Mouse (Mus musculus) Muller cell, postnatal 12 days (primary cell): ENCODE data around the gene Olfr127.
"Not testable (repeated sequence)": the region's sequence is repeated elsewhere in the genome, so short reads cannot be mapped to it uniquely, and the experiment has no call there.

Experiments used
- DNase-seq: peaks from one replicate; pipeline ENCODE4 v3.0.0-alpha.2; 2015; ENCODE audit errors: inconsistent ontology term

Gene Olfr127

GRCm38 (mm10) chr17:37900137-37900536, at the start of gene Olfr127:
Gene Olfr127 (plus strand): TSS chr17:37900437.
- DNase-seq, result no peak

GRCm38 (mm10) chr17:37863901-37864300, 36.3 kb upstream of the Olfr127 start:
- DNase-seq, result no peak

- no peak for DNase-seq
Observed at GRCm38 (mm10) chr17:37869676-37870205, 30.5 kb upstream of the Olfr127 start.

- DNase-seq, result no peak
Observed at GRCm38 (mm10) chr17:37873830-37874229, 26.4 kb upstream of the Olfr127 start.

GRCm38 (mm10) chr17:37906821-37907220, 6.6 kb downstream of the Olfr127 start:
- DNase-seq, result not testable (repeated sequence)

- DNase-seq, result no peak
Observed at GRCm38 (mm10) chr17:37920248-37920647, 20.0 kb downstream of the Olfr127 start, which contains the start of gene Olfr128. Gene Olfr128 (plus strand): TSS chr17:37920548.

GRCm38 (mm10) chr17:37952979-37953378, 52.7 kb downstream of the Olfr127 start, which contains the start of gene Olfr761:
Gene Olfr761 (minus strand): TSS chr17:37953079.
- no peak for DNase-seq
